Mouse (Mus musculus) thymus, postnatal 14 days (tissue): ENCODE measurements around the gene Nup160.

Source experiments
- DNase-seq: peaks from one replicate; pipeline ENCODE4 v3.0.0; 2021

The Nup160 gene

GRCm38 (mm10) chr2:90745740-90746537, 68.9 kb downstream of the Nup160 start:
- peak; percentile 68 for DNase-seq

GRCm38 (mm10) chr2:90746538-90746865, 69.5 kb downstream of the Nup160 start:
- DNase-seq: peak; percentile 6

- DNase-seq: peak; percentile 6
These were observed 70.1 kb downstream of the Nup160 start for GRCm38 (mm10) chr2:90747131-90747530.

- no peak for DNase-seq
These were observed 72.9 kb downstream of the Nup160 start for GRCm38 (mm10) chr2:90749676-90750459.

- no peak for DNase-seq
These were observed 76.5 kb downstream of the Nup160 start for GRCm38 (mm10) chr2:90753565-90753964.

- no peak for DNase-seq
These were observed 77.2 kb downstream of the Nup160 start for GRCm38 (mm10) chr2:90754188-90754587.

- DNase-seq: no peak
These were observed 88.1 kb downstream of the Nup160 start for GRCm38 (mm10) chr2:90765123-90765522.

GRCm38 (mm10) chr2:90781323-90781722, 104.3 kb downstream of the Nup160 start:
- no peak for DNase-seq

- no peak for DNase-seq
These were observed 104.9 kb downstream of the Nup160 start for GRCm38 (mm10) chr2:90781938-90782337.

GRCm38 (mm10) chr2:90782458-90782857, 105.4 kb downstream of the Nup160 start, which contains the start of gene Agbl2:
Gene Agbl2 (plus strand): TSS chr2:90782727.
- peak; percentile 14 for DNase-seq

- peak; percentile 5 for DNase-seq
These were observed 106.0 kb downstream of the Nup160 start for GRCm38 (mm10) chr2:90782901-90783486.
